8 mouse cellular contexts compared by ENCODE assay signal in the genomic region with DNA sequence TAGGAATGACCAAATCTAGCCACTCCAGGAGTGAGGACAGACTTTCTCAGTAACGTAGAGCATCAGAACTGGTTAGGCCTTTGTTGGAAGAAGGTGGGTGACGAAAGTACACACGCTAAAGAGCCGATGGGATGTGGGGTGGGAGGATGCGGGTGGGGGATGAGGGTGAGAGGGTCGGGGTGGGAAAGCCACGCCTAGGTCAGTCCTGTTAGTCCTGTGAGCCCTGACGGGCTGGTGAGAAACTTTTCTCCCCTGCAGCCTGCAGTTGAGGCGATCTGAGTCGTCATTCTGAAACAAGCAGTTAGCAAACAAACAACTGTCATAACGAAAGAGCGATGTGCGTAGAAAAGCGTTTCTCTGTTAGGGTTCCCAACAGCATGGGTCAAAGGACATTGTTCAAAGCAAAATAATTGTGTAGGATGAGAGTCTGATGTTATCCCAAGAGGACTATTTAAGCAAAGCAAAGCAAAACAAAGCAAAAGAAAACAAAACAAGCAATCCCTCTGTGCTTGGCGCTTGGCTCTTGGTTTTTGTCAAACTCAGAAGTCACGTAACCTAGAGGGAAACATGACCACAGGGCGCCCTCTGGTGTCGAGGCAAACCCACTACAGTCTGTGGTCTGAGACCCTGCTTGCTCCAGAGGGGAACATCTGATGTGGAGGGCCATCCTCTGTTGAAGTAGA.
DNase-seq lines count a peak whose midpoint lies in the region; ATAC-seq and TF ChIP-seq lines count a peak whose summit lies in the region.

No protein-coding gene starts in this region.

- H3K9me3 ChIP-seq in hindbrain, embryonic 16.5 days (ENCODE audit: control insufficient read depth, low read length), result no peaks in the 10 kb centered on the region

- 40% methylated on average over 18 of the region's 18 CpGs for WGBS in hindbrain, embryonic 16.5 days

- no peak overlapping the region for H3K9ac ChIP-seq in hindbrain, embryonic 16.5 days (ENCODE audit: low read depth, low read length)

- ATAC-seq in Patski, result peak; percentile 87
- peak; percentile 74 for ATAC-seq in hindbrain, embryonic 16.5 days

- TF ChIP-seq CTCF in Patski (IDR thresholded peaks at IDR 0.05), result peak; percentile 91

- CTCF ChIA-PET in Patski (lab: Charles Lee), result no interaction called here

- no peaks in the 10 kb centered on the region for H3K27me3 ChIP-seq in Patski
- H3K27me3 ChIP-seq in hindbrain, embryonic 16.5 days (replicated peaks; ENCODE audit: control insufficient read depth, insufficient read depth, low read length), result no peaks in the 10 kb centered on the region

- in situ Hi-C loops in Patski (cut with MboI; ENCODE audit: low pct_unique_long_range_greater_than_20kb), result loop anchor here (25.0 kb wide), 1 partner anchor 995 kb away; no protein-coding TSS in a partner anchor

- peak overlapping the region; percentile 46 for H3K4me2 ChIP-seq in hindbrain, embryonic 16.5 days (ENCODE audit: low read length)

- H3K4me3 ChIP-seq in hindbrain, embryonic 16.5 days (ENCODE audit: low read length), result 0 out of 2 replicates have a peak overlapping the region, but pooled peaks have one; percentile 9

- no peak overlapping the region for H3K27ac ChIP-seq in hindbrain, embryonic 16.5 days (ENCODE audit: low read depth, low read length)

- H3K4me1 ChIP-seq in hindbrain, embryonic 16.5 days (ENCODE audit: control insufficient read depth, insufficient read depth, low read depth, low read length), result no peaks in the 10 kb centered on the region; the same call in none of the 2 replicates

- H3K36me3 ChIP-seq in hindbrain, embryonic 16.5 days (ENCODE audit: control insufficient read depth, insufficient read depth, low read length), result no peaks in the 10 kb centered on the region

- POLR2A ChIA-PET in Patski (lab: Charles Lee), result interaction anchor here (0.5 kb wide), 1 partner anchor 507 kb away, joined by 3 read pairs; no protein-coding TSS in a partner anchor

- no peak for DNase-seq in Patski (ENCODE audit: low read depth, low spot score)
- DNase-seq in cerebellum, postnatal 25 days, result peak; percentile 71 to 83
- peak; percentile 76 for DNase-seq in gastrocnemius, adult 18-20 months (ENCODE audit: low spot score)
- DNase-seq in left cerebral cortex, adult 11 months (ENCODE audit: low spot score), result peak; percentile 34
- DNase-seq in lung, postnatal 4 days, result peak; percentile 81 to 90
- DNase-seq in retina, postnatal 7 days (ENCODE audit: low read depth, low spot score), result peak; percentile 39
- DNase-seq in urinary bladder, adult 18-20 months (ENCODE audit: low spot score in 2 of 2), result peak; percentile 39 to 64
